Mouse (Mus musculus): Measurements from ENCODE around the gene 4921524J17Rik.

DNA sequence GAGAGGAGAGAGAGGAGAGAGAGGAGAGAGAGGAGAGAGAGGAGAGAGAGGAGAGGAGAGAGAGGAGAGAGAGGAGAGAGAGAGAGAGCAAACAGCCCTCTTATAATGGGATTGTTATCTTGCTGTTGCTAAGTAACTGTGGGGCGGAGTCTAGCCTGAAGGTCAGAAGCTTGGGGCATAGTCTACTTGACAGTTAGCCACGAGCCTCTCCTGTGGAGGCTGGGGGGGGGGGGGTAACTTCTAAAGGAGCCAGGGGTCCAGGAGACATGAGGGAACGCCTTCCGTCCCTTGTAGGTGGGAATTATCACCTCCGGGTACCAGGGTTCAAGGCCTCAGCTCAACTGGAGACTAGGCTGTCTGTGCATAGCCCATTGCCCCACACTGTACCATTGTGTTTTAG lies 3.1 kb upstream of the 4921524J17Rik start:
- TF ChIP-seq POLR2A (IDR thresholded peaks at IDR 0.05; ENCODE audit: insufficient read depth, low read length) (no peak), CTCF (IDR thresholded peaks at IDR 0.05; ENCODE audit: low read depth, low read length) (no peak)

All from ES-Bruce4 (cell line).